In the genomic region with DNA sequence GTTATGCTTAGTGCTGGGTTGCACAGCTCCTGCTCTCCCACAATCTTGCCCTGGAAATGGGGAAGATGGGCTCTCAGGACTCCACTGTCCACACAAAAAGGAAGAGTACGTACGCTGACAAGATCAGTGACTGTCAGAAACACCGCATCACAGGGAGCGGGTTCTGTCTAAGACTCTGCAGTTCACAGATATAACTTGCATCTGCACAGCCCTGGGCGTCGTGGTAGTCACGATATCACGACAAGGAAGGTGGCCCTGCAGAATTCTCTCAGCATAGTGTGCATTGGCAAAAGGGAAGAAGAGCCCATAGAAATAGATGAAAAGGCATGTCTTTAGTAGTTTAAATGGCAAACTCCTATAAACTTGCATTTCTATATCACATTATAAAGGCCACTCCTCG, we compare ENCODE assay signal across 22 mouse cellular contexts.
DNase-seq lines count a peak whose midpoint lies in the region; ATAC-seq and TF ChIP-seq lines count a peak whose summit lies in the region.
"Had no signal": no experiment of that assay in that cellular context is flagged by ENCODE, and none has a peak within 500 bp of the region (broad histone marks: within the 10 kb centered on the region; RNA-seq: fewer than 3 reads in every experiment).

No protein-coding gene starts in this region.

- no peaks in the 10 kb centered on the region for H3K36me3 ChIP-seq in liver, embryonic 12.5 days
- H3K36me3 ChIP-seq in liver, embryonic 13.5 days = no peaks in the 10 kb centered on the region
- no peaks in the 10 kb centered on the region for H3K36me3 ChIP-seq in liver, embryonic 14.5 days (replicated peaks; ENCODE audit: control insufficient read depth, insufficient read depth, low read depth)
- no peaks in the 10 kb centered on the region for H3K36me3 ChIP-seq in heart, embryonic 12.5 days
- H3K36me3 ChIP-seq: embryonic facial prominence, embryonic 13.5 days; embryonic facial prominence, embryonic 15.5 days; forebrain, embryonic 10.5 days; forebrain, embryonic 12.5 days had no signal

- ATAC-seq in liver, embryonic 12.5 days = peak; percentile 69
- 0 out of 2 replicates have a peak, but pooled peaks have one; percentile 53 for ATAC-seq in liver, embryonic 13.5 days (ENCODE audit: low read depth)
- ATAC-seq in liver, embryonic 14.5 days (ENCODE audit: insufficient read depth) = peak; percentile 42; the same call in 1 of the 2 replicates
- no peak for ATAC-seq in heart, embryonic 12.5 days (ENCODE audit: insufficient number of reproducible peaks, low FRiP score)
- ATAC-seq: forebrain, embryonic 14.5 days had no signal

- no peak for DNase-seq in liver
- DNase-seq in liver, embryonic 13.5 days = no peak
- DNase-seq in liver, embryonic 14.5 days (ENCODE audit: low read depth in 3 of 3, low spot score in 3 of 3) = no peak
- no peak for DNase-seq in lung, postnatal 4 days
- DNase-seq: adrenal gland, adult 2 months; adrenal gland, postnatal 10 days; adrenal gland, postnatal 25 days; cerebellum, adult 11 months; cerebellum, adult 18-20 months; cerebellum, adult 8-10 months; cerebellum, adult 9-11 months; cerebellum, postnatal 14 days; cerebellum, postnatal 36 days; embryo, embryonic 11 days had no signal

- no peak overlapping the region for H3K27ac ChIP-seq in liver, embryonic 12.5 days
- H3K27ac ChIP-seq in liver, embryonic 13.5 days = no peak overlapping the region
- H3K27ac ChIP-seq in liver, embryonic 14.5 days = no peak overlapping the region
- no peak overlapping the region for H3K27ac ChIP-seq in heart, embryonic 12.5 days (ENCODE audit: poor library complexity, severe bottlenecking)
- H3K27ac ChIP-seq: embryonic facial prominence, embryonic 13.5 days; embryonic facial prominence, embryonic 15.5 days; forebrain, embryonic 10.5 days; forebrain, embryonic 12.5 days had no signal

- no peak for TF ChIP-seq CTCF in liver, embryonic 14.5 days (IDR thresholded peaks at IDR 0.05; ENCODE audit: low read depth)

- no peak overlapping the region for H3K4me2 ChIP-seq in liver, embryonic 12.5 days
- H3K4me2 ChIP-seq in liver, embryonic 13.5 days = no peak overlapping the region
- no peak overlapping the region for H3K4me2 ChIP-seq in liver, embryonic 14.5 days (ENCODE audit: low read depth)
- H3K4me2 ChIP-seq in heart, embryonic 12.5 days = no peak overlapping the region
- H3K4me2 ChIP-seq: embryonic facial prominence, embryonic 13.5 days; embryonic facial prominence, embryonic 15.5 days; forebrain, embryonic 12.5 days had no signal

- H3K4me1 ChIP-seq in liver, embryonic 12.5 days = peaks cover 25% of the 10 kb centered on the region
- H3K4me1 ChIP-seq in liver, embryonic 13.5 days (replicated peaks) = peaks cover 18% of the 10 kb centered on the region
- H3K4me1 ChIP-seq in liver, embryonic 14.5 days (replicated peaks; ENCODE audit: control insufficient read depth in 2 of 2, insufficient read depth in 2 of 2, low read length in 1 of 2) = peaks cover 0 to 15% of the 10 kb centered on the region in 2 experiments; a peak in 3 of 4 replicates
- peaks cover 36% of the 10 kb centered on the region for H3K4me1 ChIP-seq in heart, embryonic 12.5 days (replicated peaks)

- H3K9ac ChIP-seq in liver, embryonic 12.5 days = no peak overlapping the region
- no peak overlapping the region for H3K9ac ChIP-seq in liver, embryonic 13.5 days
- no peak overlapping the region for H3K9ac ChIP-seq in liver, embryonic 14.5 days (replicated peaks)
- H3K9ac ChIP-seq in heart, embryonic 12.5 days = no peak overlapping the region
- H3K9ac ChIP-seq: embryonic facial prominence, embryonic 13.5 days; embryonic facial prominence, embryonic 15.5 days; forebrain, embryonic 12.5 days had no signal

- no peaks in the 10 kb centered on the region for H3K9me3 ChIP-seq in liver, embryonic 12.5 days (replicated peaks)
- no peaks in the 10 kb centered on the region for H3K9me3 ChIP-seq in liver, embryonic 13.5 days (replicated peaks)
- no peaks in the 10 kb centered on the region for H3K9me3 ChIP-seq in liver, embryonic 14.5 days (ENCODE audit: control insufficient read depth, low read length)
- H3K9me3 ChIP-seq in heart, embryonic 12.5 days (replicated peaks) = no peaks in the 10 kb centered on the region
- H3K9me3 ChIP-seq: embryonic facial prominence, embryonic 13.5 days; embryonic facial prominence, embryonic 15.5 days; forebrain, embryonic 10.5 days; forebrain, embryonic 12.5 days had no signal

- 44% methylated on average over 9 of the region's 9 CpGs for WGBS in liver, embryonic 12.5 days (ENCODE audit: insufficient replicate concordance)
- 38% methylated on average over 9 of the region's 9 CpGs for WGBS in liver, embryonic 13.5 days (ENCODE audit: insufficient replicate concordance)
- WGBS in liver, embryonic 14.5 days (ENCODE audit: insufficient replicate concordance) = 36% methylated on average over 9 of the region's 9 CpGs
- WGBS in heart, embryonic 12.5 days = 80% methylated on average over 9 of the region's 9 CpGs

- H3K27me3 ChIP-seq in liver, embryonic 12.5 days (replicated peaks) = no peaks in the 10 kb centered on the region
- no peaks in the 10 kb centered on the region for H3K27me3 ChIP-seq in liver, embryonic 13.5 days
- H3K27me3 ChIP-seq in liver, embryonic 14.5 days (ENCODE audit: control insufficient read depth, insufficient read depth, low read length) = no peaks in the 10 kb centered on the region
- 0 out of 2 replicates have a peak, but pooled peaks cover 3% of the 10 kb centered on the region for H3K27me3 ChIP-seq in heart, embryonic 12.5 days (replicated peaks)
- H3K27me3 ChIP-seq: embryonic facial prominence, embryonic 15.5 days had no signal

- H3K4me3 ChIP-seq in liver, embryonic 12.5 days = no peak overlapping the region
- no peak overlapping the region for H3K4me3 ChIP-seq in liver, embryonic 13.5 days (replicated peaks)
- no peak overlapping the region for H3K4me3 ChIP-seq in liver, embryonic 14.5 days (ENCODE audit: insufficient read depth in 1 of 2, low read depth in 2 of 2, low read length in 2 of 2)
- H3K4me3 ChIP-seq in heart, embryonic 12.5 days = no peak overlapping the region
- H3K4me3 ChIP-seq: embryonic facial prominence, embryonic 13.5 days; embryonic facial prominence, embryonic 15.5 days; erythroblast, embryonic 14.5 days; forebrain, embryonic 10.5 days; forebrain, embryonic 12.5 days had no signal

- 0 out of 2 replicates have a peak, but pooled peaks have one; percentile 10 for TF ChIP-seq EP300 in liver, embryonic 14.5 days (IDR thresholded peaks at IDR 0.05; ENCODE audit: low read depth)
